Mouse (Mus musculus): Measurements from ENCODE around the gene Haspin.
A peak's percentile ranks its signal among the peaks of the same experiment; 100 is the strongest.

Gene Haspin

DNA sequence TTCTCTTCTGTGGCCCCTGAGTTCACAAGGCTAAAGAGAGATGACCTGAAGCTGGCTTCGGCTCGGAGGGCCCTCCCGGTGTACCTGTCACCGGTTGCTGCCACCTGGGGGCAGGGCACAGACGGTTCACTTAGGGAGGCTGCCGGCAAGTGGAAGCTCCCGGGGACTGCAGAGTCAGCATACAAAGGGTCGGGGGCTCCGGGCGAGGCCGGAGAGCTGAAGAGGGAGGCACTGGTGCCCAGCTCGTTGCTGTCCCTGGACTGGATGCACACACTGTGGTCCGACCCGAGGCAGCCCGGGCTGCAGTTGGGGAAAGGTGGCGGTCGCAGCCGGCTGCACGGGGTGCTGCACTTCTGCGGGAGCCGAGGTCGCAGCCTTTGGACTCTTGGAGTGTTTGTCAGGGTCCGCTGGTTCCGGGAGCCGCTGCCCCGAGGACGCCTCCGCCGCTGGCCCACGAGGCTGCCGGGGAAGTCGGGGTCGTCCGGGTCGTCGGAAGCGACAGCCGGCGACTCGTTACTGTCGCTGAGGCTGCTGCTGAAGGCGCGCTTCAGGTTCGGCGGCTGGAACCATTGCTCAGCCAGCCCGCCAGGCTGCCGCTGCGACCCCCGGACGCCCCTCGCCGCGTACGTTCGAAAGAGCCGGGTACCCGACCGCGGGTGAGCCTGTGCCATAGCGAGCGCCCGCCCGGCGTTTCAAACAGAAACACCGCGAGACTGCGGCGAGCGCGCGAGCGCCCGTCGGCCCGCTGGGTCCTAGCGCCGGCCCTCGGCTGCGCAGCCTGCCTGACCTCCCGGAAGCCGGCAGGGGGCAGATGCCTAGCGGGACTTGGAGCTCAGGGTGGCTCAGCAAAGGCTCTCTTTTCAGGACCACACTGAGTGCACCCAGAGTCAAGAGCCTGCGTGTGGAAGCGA, at the start of gene Haspin:
TSS of gene Haspin (minus strand) at position 704 of the 911 bp plus-strand sequence.
- DNase-seq (ENCODE audit: low spot score) = peak; percentile 81

- no peak for DNase-seq (ENCODE audit: low spot score)
Measured at GRCm38 (mm10) chr11:73187231-73187630, 49.1 kb upstream of the Haspin start.

GRCm38 (mm10) chr11:73185872-73186615, 48.0 kb upstream of the Haspin start:
- no peak for DNase-seq (ENCODE audit: low spot score)

DNA sequence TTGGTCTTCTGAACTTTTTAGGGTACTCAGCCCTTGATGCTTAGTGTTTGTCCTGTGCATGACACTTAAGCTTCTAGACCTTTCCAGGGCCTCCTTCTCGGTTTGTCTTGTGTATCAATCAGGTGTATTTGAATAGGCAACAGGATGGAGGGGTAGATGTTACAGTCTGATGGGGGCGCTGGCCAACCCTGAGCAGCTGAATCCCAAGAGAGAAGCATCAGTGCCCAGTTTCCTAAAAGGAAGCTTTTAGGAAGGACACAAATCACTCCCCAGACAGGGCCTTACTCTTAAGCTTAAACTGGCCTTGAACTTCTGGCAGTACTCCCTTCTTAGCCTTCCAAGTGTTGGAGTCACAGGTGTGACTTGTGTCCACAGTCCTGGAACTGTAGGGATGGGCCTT, 39.8 kb upstream of the Haspin start:
- DNase-seq (ENCODE audit: low spot score) = no peak

DNA sequence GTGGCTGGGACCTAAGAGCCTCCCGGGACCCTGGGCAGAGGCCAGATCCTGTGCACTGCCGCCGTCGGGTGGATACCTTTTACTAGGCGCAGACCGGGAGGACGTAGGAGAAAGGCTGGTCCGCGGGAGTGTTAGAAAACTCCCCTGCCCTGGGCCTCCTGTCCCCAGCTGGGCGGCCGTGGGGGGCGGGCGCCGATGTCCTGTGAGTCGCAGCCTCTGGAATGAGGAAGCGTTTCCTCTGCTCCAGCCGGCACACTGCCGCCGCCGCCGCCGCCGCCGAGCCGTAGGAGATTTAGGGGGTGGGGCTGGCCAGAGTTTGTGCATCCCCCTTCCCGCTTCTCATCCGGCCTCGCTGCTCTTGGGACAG, 39.4 kb upstream of the Haspin start:
- peak; percentile 65 for DNase-seq (ENCODE audit: low spot score)

DNA sequence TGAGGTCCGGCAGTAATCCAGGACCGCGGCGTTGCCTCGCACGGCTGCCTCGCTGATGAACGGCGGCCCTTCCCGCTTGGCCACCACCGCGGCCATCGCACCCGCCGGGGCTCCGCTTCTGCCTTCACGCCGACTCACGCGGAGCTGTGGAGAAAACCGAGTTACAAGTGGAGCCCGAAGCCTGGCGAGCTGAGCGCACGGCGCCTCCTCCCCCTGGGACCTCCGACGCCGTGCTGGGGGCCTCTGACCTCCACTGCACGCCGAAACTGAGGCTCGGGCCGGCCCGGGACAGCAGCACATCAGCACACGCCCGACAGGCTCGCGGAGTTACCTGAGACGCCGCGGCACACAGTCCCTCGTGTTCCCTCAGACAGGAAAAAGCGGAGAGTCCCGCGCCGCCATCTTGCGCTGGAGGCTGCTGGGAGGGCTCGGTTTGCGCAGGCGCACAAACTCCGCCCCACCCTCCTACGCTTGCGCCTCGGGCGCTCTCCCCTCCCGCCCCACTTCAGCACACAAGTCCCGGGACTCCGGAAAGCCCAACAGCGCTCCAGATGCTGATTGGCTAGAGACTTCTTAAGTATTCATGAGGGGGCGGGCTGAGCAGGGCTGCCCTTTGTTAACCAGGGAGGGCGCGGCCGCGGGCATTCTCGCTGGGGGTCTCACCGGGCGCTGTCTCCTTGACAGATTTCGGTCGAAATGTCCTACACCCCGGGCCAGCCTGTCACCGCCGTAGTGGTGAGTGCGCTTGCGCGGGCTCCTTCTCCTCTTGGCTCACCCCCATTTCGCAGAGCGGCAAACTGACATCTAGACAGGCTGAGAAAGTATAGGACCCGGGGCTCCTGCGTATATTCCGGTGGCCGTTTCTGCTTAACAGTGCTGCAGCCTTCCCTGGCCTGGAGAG, 38.8 kb upstream of the Haspin start, which contains the start of the genes Emc6 and Tax1bp3:
TSS of gene Emc6 (minus strand) at position 430 of the 901 bp plus-strand sequence.
TSS of gene Tax1bp3 (plus strand) at position 476 of the 901 bp plus-strand sequence.
- DNase-seq (ENCODE audit: low spot score) = peak; percentile 89

DNA sequence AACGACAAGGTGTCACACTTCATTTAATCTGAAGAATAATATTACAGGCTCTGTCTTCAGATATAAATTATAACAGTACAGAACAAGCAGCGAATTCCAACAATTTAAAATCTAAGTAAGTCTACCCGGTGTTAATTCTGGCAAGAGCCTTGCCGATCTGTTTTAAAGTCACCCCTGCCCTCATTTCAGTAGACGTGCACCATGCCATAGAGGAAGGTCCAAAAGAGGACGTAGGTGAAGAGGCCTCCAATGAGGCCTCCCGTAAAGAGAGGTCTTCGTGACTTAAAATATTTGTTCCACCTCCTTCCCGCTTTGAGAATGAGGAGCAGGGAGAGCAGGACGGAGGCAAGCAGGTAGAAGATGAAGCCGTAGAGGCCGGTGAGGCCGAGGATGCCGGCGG, 38.1 kb upstream of the Haspin start:
- DNase-seq (ENCODE audit: low spot score) = no peak

DNA sequence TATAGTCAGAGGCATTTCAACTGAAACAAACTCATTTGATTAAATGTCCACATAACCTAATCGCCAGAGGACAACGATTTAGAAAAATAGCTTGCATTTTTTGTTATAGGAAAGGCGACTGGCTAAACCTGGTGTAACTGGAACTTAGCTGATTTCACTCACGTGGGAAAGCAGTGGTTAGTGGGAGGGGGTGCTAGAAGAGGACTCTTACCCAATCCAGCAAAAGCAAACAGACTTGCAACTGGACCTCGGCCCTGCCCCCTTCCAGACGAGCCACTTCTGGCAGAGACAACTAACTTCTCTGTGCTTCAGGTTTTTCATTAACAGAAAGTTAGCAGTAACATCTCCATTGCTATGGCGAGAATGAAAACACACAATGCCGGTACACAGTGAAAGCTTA, 37.5 kb upstream of the Haspin start:
- no peak for DNase-seq (ENCODE audit: low spot score)

DNA sequence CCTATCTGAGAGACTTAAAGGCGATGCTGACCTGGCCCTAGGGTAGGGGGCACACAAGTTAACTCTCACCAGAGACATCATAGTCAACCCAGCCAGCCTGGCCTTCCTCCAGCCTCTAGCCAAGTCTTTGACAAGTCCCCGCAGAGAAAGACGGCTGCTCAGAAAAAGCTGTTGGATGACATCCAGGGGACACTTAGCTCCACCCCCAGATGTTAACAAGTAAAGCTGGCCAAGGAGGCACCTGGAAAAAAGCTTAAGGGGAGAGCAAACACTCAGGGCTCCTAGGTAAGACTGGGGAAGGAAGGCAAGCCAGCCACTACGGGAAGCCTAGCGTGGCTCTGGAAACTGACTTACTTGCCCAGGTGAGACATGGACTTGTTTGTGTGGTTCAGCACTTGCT, 34.1 kb upstream of the Haspin start:
- DNase-seq (ENCODE audit: low spot score) = no peak

DNA sequence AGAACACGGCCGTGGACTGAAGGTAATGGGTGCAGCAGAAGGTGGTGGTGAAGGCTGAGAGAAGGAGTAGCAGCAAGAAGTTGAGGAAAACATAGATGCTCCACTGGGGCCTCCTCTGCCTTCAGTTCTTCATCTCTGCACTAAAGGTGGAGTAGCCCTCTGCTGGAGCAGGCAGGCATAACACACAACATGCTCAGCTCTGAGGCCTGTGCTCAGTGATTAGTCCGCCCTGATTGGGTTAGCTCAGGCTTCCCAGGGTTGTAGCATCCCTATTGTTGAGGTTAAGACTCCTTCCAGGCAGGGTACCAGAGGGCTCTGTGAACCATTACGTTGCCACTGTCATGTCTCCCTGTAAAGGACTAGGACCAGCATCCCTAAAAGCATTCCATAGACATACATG, 31.1 kb upstream of the Haspin start:
- DNase-seq (ENCODE audit: low spot score) = peak; percentile 18

- DNase-seq (ENCODE audit: low spot score) = no peak
Measured at GRCm38 (mm10) chr11:73168576-73168975, 30.5 kb upstream of the Haspin start.

GRCm38 (mm10) chr11:73168071-73168470, 30.0 kb upstream of the Haspin start:
- DNase-seq (ENCODE audit: low spot score) = no peak

GRCm38 (mm10) chr11:73162284-73162683, 24.2 kb upstream of the Haspin start:
- no peak for DNase-seq (ENCODE audit: low spot score)

DNA sequence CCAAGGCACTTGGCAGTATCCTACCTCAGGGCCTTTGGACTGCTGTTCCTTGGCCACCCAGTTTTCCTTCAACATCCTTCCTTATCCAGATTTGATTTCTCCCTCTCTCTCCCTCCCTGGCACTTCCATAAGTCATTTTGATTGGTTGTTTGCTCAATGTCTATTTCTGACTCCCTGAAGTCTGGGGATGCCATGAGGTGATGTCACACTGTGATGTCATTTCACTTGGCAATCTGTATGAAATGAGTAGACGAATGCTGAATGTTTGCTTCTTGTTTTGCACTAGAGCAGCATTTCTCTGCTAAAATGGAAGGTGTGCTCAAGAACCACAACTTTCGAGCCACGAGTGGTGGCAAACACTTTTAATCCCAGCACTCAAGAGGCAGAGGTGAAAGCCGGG, 23.5 kb upstream of the Haspin start:
- no peak for DNase-seq (ENCODE audit: low spot score)

DNA sequence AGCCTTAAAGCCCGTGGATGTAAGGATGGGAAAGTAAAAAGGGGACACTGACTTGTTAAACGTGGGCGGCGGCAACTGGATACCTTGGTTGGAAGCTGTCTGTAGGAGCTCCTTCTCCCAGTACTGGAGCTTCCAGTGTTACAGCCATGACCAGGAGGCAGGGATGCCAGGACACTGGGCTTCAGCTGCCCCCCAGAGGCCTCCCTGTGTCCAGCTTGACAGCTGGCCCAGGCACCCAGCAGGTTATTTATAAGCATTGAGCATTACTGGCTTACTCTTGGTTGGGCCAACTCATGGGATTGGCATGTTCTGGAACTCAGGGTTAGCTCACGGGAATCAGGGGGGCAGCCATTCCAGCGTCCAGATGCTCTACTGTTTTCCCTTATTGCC, 22.7 kb upstream of the Haspin start:
- no peak for DNase-seq (ENCODE audit: low spot score)

DNA sequence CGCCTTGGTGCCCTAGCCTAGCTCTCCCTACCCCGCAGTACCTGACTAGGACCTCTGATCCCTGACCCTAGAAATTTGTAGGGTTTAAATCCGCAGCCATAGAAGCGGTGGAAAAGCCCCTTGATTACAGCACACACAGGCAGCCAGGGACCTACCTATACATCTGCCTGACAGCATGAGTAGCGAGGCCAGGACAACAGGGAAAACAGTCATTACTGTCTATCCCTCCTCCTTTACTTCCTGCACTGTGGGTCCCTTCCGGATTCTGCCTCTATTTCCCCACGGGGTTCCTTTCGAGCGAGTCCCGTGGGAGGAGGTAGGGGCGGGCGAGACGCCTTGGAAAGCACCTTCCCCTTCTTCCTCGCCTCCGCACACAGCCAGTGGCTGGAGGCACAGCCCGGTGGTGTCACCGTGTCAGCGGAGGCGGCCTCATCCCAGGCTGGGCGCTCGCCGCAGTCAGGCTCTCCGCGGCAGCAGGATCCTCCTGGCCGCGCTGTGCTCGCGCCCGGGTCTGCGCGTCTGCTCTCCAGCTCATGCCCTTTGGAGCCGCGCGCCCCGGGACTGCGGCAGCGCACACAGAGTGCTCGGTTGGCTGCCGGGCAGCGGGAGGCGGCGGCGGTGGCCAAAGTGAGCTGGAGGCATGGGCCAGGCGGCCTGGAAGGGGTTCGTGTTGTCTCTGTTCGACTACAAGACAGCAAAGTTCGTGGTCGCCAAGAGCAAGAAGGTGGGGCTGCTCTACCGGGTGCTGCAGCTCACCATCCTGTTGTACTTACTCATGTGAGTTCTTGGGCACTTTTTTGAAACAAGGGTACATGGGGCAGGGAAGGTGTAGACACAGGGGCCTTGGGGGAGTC, 22.1 kb upstream of the Haspin start, which contains the start of gene P2rx5:
TSS of gene P2rx5 (plus strand) at position 465 of the 854 bp plus-strand sequence.
- no peak for DNase-seq (ENCODE audit: low spot score)

GRCm38 (mm10) chr11:73155071-73155470, 17.0 kb upstream of the Haspin start:
- no peak for DNase-seq (ENCODE audit: low spot score)

DNA sequence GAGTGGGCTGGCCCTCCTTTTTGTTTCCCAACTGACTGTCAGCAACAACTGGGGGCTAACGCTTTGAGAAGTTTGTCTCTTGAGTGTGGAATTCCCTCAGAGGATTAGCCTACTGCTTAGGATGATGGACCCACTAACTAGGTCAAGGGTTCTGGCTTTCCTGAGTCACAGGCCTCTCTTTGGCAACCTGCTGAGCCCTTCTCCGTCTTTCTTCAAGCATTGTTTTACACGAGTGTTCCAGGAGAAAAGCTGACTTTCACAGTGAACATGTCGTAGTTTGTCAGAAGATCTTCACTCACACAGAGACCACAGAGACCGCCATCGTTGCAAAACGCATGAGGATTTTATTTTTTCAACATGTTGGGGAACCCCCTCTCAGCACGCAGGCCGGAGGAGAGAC, 10.1 kb upstream of the Haspin start:
- no peak for DNase-seq (ENCODE audit: low spot score)

GRCm38 (mm10) chr11:73146975-73147365, 8.9 kb upstream of the Haspin start:
- DNase-seq (ENCODE audit: low spot score) = no peak

DNA sequence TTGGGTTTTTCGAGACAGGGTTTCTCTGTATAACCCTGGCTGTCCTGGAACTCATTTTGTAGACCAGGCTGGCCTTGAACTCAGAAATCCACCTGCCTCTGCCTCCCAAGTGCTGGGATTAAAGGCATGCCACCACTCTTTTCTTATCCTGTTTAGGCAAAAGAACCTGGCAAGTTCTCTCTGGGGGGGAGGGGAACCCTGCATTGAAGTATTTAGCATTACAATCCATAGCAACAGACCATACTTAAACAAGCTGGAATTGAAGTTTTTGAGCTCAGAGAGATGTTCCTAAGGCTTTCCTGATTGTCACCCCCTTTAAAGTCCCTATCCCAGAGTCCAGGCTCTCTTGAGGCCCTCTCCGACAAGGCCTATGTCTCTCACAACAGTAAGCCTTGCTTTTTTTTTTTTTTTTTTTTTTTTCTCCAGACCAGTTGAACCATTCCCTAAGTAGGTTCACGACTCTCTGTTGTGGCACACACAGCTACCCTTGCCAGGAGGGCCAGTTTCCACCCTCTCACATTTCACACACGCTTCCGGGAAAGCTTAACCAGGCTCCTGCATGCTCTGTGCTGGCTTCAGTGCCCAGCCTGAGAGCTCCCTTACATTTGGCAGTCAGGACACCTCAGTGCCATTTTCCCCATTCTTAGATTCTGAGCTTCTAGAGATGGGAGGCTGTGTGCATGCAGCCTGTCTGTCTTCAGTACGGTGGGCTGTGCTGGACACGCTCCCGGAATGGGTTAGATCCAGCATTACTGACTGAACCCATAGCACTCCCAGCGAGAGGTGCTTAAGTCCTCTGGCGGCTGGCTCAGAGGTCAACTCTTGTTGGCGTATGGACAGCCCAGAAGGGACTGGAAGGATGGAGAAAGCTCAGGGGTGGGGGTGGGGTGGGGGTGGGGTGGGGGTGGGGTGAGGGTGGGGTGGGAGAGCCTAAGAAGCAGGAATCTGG, 8.2 kb upstream of the Haspin start:
- DNase-seq (ENCODE audit: low spot score) = no peak

Measured in ovary, postnatal 10 days (tissue).